Mouse (Mus musculus) heart, postnatal 0 days (tissue): ENCODE measurements around the gene Rptor.

Experiments
- CTCF ChIP-seq: IDR thresholded peaks from 2 replicates; pipeline ENCODE4 v1.5.1; 2016; ENCODE audit warnings: antibody characterized with exemption, control low read depth, low read depth
- EP300 ChIP-seq: IDR thresholded peaks from 2 replicates; pipeline ENCODE4 v1.6.1; 2016; ENCODE audit warnings: antibody characterized with exemption, low read depth

GRCm38 (mm10) chr11:119916102-119916790, 313.5 kb downstream of the Rptor start:
- TF ChIP-seq EP300 (no peak), CTCF (no peak)
